Mouse (Mus musculus): ENCODE measurements around the gene Ccdc136. TPM values are rescaled to one million over a fixed set of nuclear protein-coding genes. Genes with fewer than 3 reads are reported as not detected.

Ccdc136 gene
- polyA plus RNA-seq, 1 experiment from 2014 or later: 69.1 TPM

GRCm38 (mm10) chr6:29444773-29445172 lies 48.7 kb downstream of the Ccdc136 start:
- Histone ChIP-seq H3K4me2 (ENCODE audit: low read depth, low read length) (no peak overlapping the region), H3K27me3 (ENCODE audit: control insufficient read depth, insufficient read depth, low read length) (no peaks in the 10 kb centered on the region), H3K4me3 (ENCODE audit: low read depth, low read length) (no peak overlapping the region), H3K27ac (ENCODE audit: low read depth, low read length) (no peak overlapping the region), H3K36me3 (ENCODE audit: control insufficient read depth, insufficient read depth, low read length) (no peaks in the 10 kb centered on the region; the same call in 1 of the 2 replicates), H3K4me1 (ENCODE audit: control insufficient read depth, insufficient read depth, low read length) (no peaks in the 10 kb centered on the region), H3K9ac (replicated peaks; ENCODE audit: low read depth, low read length) (no peak overlapping the region), H3K9me3 (ENCODE audit: control insufficient read depth, low read length) (no peaks in the 10 kb centered on the region)
- 72% methylated on average over 11 of the region's 11 CpGs for WGBS
- ATAC-seq (ENCODE audit: low read depth): no peak

- no peaks in the 10 kb centered on the region; the same call in 1 of the 2 replicates for H3K36me3 ChIP-seq (ENCODE audit: control insufficient read depth, insufficient read depth, low read length)
- H3K4me3 ChIP-seq (ENCODE audit: low read depth, low read length): no peak overlapping the region
- H3K4me2 ChIP-seq (ENCODE audit: low read depth, low read length): no peak overlapping the region
- no peak for ATAC-seq (ENCODE audit: low read depth)
- H3K27ac ChIP-seq (ENCODE audit: low read depth, low read length): no peak overlapping the region
- H3K4me1 ChIP-seq (ENCODE audit: control insufficient read depth, insufficient read depth, low read length): no peaks in the 10 kb centered on the region
- H3K27me3 ChIP-seq (ENCODE audit: control insufficient read depth, insufficient read depth, low read length): no peaks in the 10 kb centered on the region
- 97% methylated on average over 7 of the region's 7 CpGs for WGBS
- no peak overlapping the region for H3K9ac ChIP-seq (replicated peaks; ENCODE audit: low read depth, low read length)
- H3K9me3 ChIP-seq (ENCODE audit: control insufficient read depth, low read length): no peaks in the 10 kb centered on the region
These were observed 49.2 kb downstream of the Ccdc136 start for GRCm38 (mm10) chr6:29445354-29445753.

DNA sequence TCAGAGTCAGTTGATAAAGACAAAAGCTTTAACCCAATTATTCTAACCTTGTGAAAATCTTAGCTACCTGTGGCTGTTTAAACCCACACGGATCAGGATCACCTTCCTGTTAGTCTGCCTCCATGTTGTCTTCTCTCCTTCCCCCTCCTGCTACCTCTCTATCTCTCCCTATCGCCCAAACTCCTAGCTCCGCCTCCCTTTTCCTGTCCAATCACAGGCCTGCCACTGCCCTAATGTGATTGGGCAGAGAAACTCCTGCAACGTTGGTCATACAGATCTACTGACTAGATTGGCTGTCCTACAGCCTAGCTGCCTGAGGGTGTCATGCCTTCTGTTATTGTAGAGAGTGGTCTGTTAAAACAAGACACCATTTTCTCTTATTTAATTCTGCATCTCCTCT lies 53.7 kb downstream of the Ccdc136 start:
- Histone ChIP-seq H3K27me3 (ENCODE audit: control insufficient read depth, insufficient read depth, low read length) (no peaks in the 10 kb centered on the region), H3K9ac (replicated peaks; ENCODE audit: low read depth, low read length) (no peak overlapping the region), H3K36me3 (ENCODE audit: control insufficient read depth, insufficient read depth, low read length) (no peaks in the 10 kb centered on the region), H3K4me3 (ENCODE audit: low read depth, low read length) (no peak overlapping the region), H3K4me1 (ENCODE audit: control insufficient read depth, insufficient read depth, low read length) (no peaks in the 10 kb centered on the region), H3K9me3 (ENCODE audit: control insufficient read depth, low read length) (no peaks in the 10 kb centered on the region), H3K27ac (ENCODE audit: low read depth, low read length) (no peak overlapping the region), H3K4me2 (ENCODE audit: low read depth, low read length) (no peak overlapping the region)
- ATAC-seq (ENCODE audit: low read depth): peak; percentile 28; the same call in 1 of the 2 replicates
- WGBS: 32% methylated on average over 4 of the region's 4 CpGs

DNA sequence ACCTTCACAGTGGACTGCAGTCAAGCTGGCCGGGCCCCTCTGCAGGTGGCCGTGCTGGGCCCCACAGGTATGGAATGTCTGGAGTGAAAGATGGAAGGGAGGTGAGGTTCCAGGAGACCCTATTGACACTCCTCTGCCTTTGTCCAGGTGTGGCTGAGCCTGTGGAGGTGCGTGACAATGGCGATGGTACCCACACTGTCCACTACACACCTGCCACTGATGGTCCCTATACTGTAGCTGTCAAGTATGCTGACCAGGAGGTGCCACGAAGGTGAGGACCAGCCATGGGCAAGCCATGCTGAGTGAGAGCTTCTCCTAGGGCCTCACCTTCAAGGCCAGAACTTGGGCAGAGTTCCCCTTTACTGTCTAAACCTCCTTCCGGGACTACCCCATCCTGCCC lies 54.6 kb downstream of the Ccdc136 start:
- Histone ChIP-seq H3K4me3 (ENCODE audit: low read depth, low read length) (no peak overlapping the region), H3K27me3 (ENCODE audit: control insufficient read depth, insufficient read depth, low read length) (no peaks in the 10 kb centered on the region), H3K4me2 (ENCODE audit: low read depth, low read length) (no peak overlapping the region), H3K9ac (replicated peaks; ENCODE audit: low read depth, low read length) (no peak overlapping the region), H3K36me3 (ENCODE audit: control insufficient read depth, insufficient read depth, low read length) (no peaks in the 10 kb centered on the region), H3K4me1 (ENCODE audit: control insufficient read depth, insufficient read depth, low read length) (no peaks in the 10 kb centered on the region), H3K9me3 (ENCODE audit: control insufficient read depth, low read length) (no peaks in the 10 kb centered on the region), H3K27ac (ENCODE audit: low read depth, low read length) (no peak overlapping the region)
- 94% methylated on average over 6 of the region's 6 CpGs for WGBS
- no peak for ATAC-seq (ENCODE audit: low read depth)

DNA sequence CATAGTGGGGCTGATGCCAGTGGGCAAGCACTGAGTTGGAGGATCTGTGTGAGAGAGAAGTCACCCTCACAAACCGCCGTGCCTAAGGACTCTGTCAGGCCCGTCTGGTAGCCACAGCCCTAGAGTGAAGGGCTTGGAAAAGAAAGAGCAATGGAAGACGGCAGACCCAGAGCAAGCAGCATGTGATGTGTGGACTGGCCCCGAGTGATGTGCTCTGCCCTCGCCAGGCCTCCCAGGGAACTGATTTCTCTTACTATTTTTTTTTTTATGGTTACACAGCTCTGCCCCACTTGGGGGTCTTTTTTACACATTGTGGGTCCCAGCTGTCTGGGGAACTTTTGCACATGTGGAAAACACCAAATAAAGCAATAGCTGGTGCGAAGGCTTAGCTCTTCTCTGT lies 65.4 kb downstream of the Ccdc136 start:
- no peak for ATAC-seq (ENCODE audit: low read depth)
- H3K36me3 ChIP-seq (ENCODE audit: control insufficient read depth, insufficient read depth, low read length): no peaks in the 10 kb centered on the region
- H3K27me3 ChIP-seq (ENCODE audit: control insufficient read depth, insufficient read depth, low read length): no peaks in the 10 kb centered on the region
- WGBS: 64% methylated on average over 7 of the region's 7 CpGs
- H3K4me3 ChIP-seq (ENCODE audit: low read depth, low read length): no peak overlapping the region
- no peaks in the 10 kb centered on the region for H3K9me3 ChIP-seq (ENCODE audit: control insufficient read depth, low read length)
- H3K27ac ChIP-seq (ENCODE audit: low read depth, low read length): no peak overlapping the region
- no peaks in the 10 kb centered on the region for H3K4me1 ChIP-seq (ENCODE audit: control insufficient read depth, insufficient read depth, low read length)
- H3K9ac ChIP-seq (replicated peaks; ENCODE audit: low read depth, low read length): no peak overlapping the region
- no peak overlapping the region for H3K4me2 ChIP-seq (ENCODE audit: low read depth, low read length)

GRCm38 (mm10) chr6:29463388-29463787 lies 67.3 kb downstream of the Ccdc136 start:
- Histone ChIP-seq H3K4me2 (ENCODE audit: low read depth, low read length) (no peak overlapping the region), H3K9ac (replicated peaks; ENCODE audit: low read depth, low read length) (no peak overlapping the region), H3K27ac (ENCODE audit: low read depth, low read length) (no peak overlapping the region), H3K4me3 (ENCODE audit: low read depth, low read length) (no peak overlapping the region), H3K9me3 (ENCODE audit: control insufficient read depth, low read length) (no peaks in the 10 kb centered on the region), H3K27me3 (ENCODE audit: control insufficient read depth, insufficient read depth, low read length) (no peaks in the 10 kb centered on the region), H3K36me3 (ENCODE audit: control insufficient read depth, insufficient read depth, low read length) (no peaks in the 10 kb centered on the region), H3K4me1 (ENCODE audit: control insufficient read depth, insufficient read depth, low read length) (peaks cover under 1% of the 10 kb centered on the region)
- ATAC-seq (ENCODE audit: low read depth): no peak
- 82% methylated on average over 3 of the region's 3 CpGs for WGBS

GRCm38 (mm10) chr6:29467583-29468354 lies 71.7 kb downstream of the Ccdc136 start, which contains the start of gene Atp6v1f:
Gene Atp6v1f, plus strand, starts transcription at chr6:29467718.
- peak within 1 kb of the TSS; percentile 68 for H3K4me3 ChIP-seq (ENCODE audit: low read depth, low read length)
- H3K4me2 ChIP-seq (ENCODE audit: low read depth, low read length): peak within 1 kb of the TSS; percentile 72
- H3K9ac ChIP-seq (replicated peaks; ENCODE audit: low read depth, low read length): peak within 1 kb of the TSS; percentile 63
- H3K36me3 ChIP-seq (ENCODE audit: control insufficient read depth, insufficient read depth, low read length): peaks cover 11% of the 10 kb centered on the region; the same call in 1 of the 2 replicates
- H3K4me1 ChIP-seq (ENCODE audit: control insufficient read depth, insufficient read depth, low read length): peaks cover 9% of the 10 kb centered on the region
- ATAC-seq (ENCODE audit: low read depth): peak; percentile 95
- H3K9me3 ChIP-seq (ENCODE audit: control insufficient read depth, low read length): no peaks in the 10 kb centered on the region
- peak within 1 kb of the TSS; percentile 66 for H3K27ac ChIP-seq (ENCODE audit: low read depth, low read length)
- no peaks in the 10 kb centered on the region for H3K27me3 ChIP-seq (ENCODE audit: control insufficient read depth, insufficient read depth, low read length)
- WGBS: under 1% methylated on average over 39 of the region's 39 CpGs

GRCm38 (mm10) chr6:29468851-29469250 lies 72.7 kb downstream of the Ccdc136 start:
- peaks cover 11% of the 10 kb centered on the region; the same call in 1 of the 2 replicates for H3K36me3 ChIP-seq (ENCODE audit: control insufficient read depth, insufficient read depth, low read length)
- ATAC-seq (ENCODE audit: low read depth): no peak
- WGBS: 95% methylated on average over 3 of the region's 3 CpGs
- H3K27ac ChIP-seq (ENCODE audit: low read depth, low read length): no peak overlapping the region
- no peaks in the 10 kb centered on the region for H3K9me3 ChIP-seq (ENCODE audit: control insufficient read depth, low read length)
- no peaks in the 10 kb centered on the region for H3K27me3 ChIP-seq (ENCODE audit: control insufficient read depth, insufficient read depth, low read length)
- H3K4me2 ChIP-seq (ENCODE audit: low read depth, low read length): peak overlapping the region; percentile 72
- peaks cover 9% of the 10 kb centered on the region for H3K4me1 ChIP-seq (ENCODE audit: control insufficient read depth, insufficient read depth, low read length)
- H3K4me3 ChIP-seq (ENCODE audit: low read depth, low read length): peak overlapping the region; percentile 68
- H3K9ac ChIP-seq (replicated peaks; ENCODE audit: low read depth, low read length): no peak overlapping the region; the same call in 1 of the 2 replicates

DNA sequence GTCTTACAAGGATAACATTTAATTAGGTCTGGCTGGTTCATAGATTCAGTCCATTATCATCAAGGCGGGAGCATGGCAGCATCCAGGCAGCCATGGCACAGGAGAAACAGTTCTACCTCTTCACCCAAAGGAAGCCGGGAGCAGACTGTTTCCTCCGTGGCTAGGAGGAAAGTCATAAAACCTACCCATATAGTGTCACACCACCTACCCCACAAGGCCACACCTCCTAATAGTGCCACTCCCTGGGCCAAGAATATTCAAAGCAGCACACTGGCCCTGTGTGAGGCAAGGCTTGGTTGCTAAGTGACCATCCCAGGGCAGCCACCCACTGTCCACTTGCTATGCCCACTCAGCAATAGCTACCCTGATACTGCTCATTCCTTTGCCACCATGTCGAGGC lies 75.0 kb downstream of the Ccdc136 start, which contains the start of gene Atp6v1fnb:
Gene Atp6v1fnb, plus strand, starts transcription at position 301 of the 400 bp plus-strand sequence.
- H3K27me3 ChIP-seq (ENCODE audit: control insufficient read depth, insufficient read depth, low read length): no peaks in the 10 kb centered on the region
- H3K36me3 ChIP-seq (ENCODE audit: control insufficient read depth, insufficient read depth, low read length): peaks cover 11% of the 10 kb centered on the region; the same call in 1 of the 2 replicates
- H3K9me3 ChIP-seq (ENCODE audit: control insufficient read depth, low read length): no peaks in the 10 kb centered on the region
- peaks cover 9% of the 10 kb centered on the region for H3K4me1 ChIP-seq (ENCODE audit: control insufficient read depth, insufficient read depth, low read length)
- no peak within 1 kb of the TSS for H3K4me3 ChIP-seq (ENCODE audit: low read depth, low read length)
- ATAC-seq (ENCODE audit: low read depth): no peak
- WGBS: 92% methylated on average over 4 of the region's 4 CpGs
- no peak within 1 kb of the TSS for H3K4me2 ChIP-seq (ENCODE audit: low read depth, low read length)
- no peak within 1 kb of the TSS for H3K27ac ChIP-seq (ENCODE audit: low read depth, low read length)
- H3K9ac ChIP-seq (replicated peaks; ENCODE audit: low read depth, low read length): no peak within 1 kb of the TSS

Measured in neural tube, embryonic 14.5 days (tissue).